Mouse (Mus musculus) cerebellum, adult (tissue): ENCODE measurements at regions not wholly inside any gene's neighbourhood (a gene's known extent, or its start where the extent isn't known, plus 50 kb on each side); places are given as distances from the start of the nearest gene placed in this dataset.

Source experiments
- ATAC-seq: cut with Nextera tagmentation; 2 replicates; pipeline ENCODE4 v1.9.2; 2017; ENCODE audit warnings: mild to moderate bottlenecking, moderate library complexity, mixed read lengths; ENCODE audit not compliant: insufficient number of reproducible peaks, low FRiP score, low TSS enrichment

DNA sequence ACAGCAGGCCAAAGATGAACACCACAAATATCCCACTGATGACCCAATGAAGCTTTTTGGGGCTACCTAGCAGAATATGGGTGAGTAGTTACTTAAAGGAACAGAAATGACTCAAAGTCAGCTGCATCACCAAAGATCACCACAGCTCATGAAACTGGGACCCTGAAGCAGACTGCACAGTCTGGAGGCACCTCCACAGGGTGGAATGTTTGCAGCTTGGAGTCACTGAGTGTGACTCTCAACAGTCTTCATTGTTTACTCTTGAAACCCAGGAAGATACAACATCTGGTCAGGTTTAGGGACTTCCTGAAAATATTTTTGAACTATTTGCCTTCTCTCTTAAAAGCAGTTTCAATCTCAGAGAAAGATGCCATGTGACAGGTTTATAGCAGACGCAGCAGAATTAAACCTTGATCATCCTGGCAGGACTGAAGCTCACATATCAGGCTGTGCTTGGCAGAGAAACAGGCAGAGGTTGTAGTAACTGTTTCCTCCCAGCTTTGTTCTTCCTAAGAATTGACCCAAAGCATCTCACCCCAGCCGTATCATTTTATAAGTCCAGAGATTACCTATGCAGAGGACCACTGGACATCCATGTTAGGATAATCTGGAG is 944.1 kb upstream of the Adgrl4 start:
- ATAC-seq, result no peak

DNA sequence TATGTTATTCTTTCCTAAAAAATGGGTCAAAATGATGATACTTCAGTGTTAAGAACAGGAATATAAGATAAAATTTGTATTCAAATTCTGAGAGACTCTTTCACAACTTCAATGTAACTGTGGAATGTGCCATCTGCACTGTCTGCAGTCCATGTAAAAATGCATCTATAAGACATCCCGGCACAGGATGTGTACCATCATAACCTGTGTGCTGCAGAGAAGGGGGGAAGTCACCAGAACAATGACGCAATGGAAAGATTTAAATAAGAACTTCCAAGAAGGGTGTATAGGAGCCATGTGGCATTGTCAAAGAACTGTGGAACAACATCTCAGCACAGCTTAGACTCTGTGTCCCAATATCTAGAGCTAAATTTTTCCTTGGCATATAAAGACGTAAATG is 906.7 kb upstream of the Adgrl4 start:
- no peak for ATAC-seq

- ATAC-seq, result no peak
Measured at GRCm38 (mm10) chr3:150543118-150543517, 894.6 kb upstream of the Adgrl4 start.

DNA sequence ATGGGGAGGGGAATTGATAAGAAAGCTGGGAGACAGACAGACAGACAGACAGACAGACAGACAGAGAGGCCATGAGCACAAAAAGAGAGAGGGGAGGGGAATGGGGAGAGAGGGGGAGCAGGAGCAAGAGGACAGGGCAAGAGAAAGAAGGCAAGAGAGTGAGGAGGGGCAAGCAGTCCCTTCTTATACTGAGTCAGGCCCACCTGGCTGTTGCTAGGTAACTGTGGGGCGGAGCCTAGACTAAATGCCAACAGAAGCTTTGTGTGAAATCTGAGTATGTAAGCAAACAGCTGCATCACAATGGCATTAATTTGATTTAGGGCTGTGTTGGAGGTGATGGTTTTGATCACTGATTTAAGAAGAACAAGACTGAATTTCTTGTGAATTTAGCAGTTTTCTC is 849.2 kb upstream of the Adgrl4 start:
- ATAC-seq, result no peak

DNA sequence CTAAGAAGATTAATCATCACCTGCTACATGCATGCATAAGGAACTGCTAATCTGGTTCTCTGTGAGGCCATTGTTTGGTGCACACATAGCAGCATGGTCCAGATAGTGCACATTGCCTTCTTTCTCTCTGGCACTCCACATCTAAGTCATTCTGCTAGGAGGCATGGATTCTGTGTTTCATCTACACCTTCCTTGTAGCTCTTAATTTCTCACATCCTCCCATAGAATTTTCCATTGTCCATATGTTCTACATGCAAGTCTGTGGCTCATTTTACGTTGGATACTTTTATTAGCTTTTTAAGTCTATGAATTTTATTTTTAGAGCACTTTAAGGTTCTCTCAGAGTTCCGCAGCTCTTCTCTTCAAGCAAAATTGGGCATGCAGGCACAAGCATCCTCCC is 846.7 kb upstream of the Adgrl4 start:
- ATAC-seq, result no peak

DNA sequence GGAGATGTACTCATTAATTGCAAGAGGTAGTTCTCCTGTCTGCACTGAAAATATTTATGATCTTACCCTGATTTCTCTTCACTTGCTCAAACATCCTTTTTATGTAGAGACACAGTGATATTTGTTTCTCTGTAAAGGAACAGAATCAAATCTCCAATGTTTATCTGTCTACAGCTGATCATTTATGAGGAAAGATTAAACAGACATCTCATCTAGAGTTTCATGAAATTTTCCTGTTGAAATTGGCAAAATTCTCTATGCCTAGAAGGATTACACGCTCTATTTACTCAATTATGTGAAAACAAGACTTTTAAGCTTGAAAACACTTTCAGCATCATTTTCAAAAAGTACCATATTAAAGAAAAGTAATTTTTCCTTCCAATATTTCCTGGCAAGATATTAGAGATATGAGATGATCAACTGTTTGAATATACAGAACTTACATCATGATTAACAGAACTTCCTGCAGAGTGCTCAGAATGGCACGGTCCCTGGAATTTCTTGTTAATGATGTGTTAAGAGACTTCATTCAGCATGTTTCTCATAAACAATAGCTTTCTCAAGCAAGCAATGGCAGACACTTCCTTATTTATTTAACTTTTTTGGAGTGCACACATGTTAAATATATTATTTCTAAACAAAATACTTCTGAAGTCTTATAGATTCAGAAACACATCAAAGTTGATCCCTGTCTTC is 834.1 kb upstream of the Adgrl4 start:
- ATAC-seq, result no peak

DNA sequence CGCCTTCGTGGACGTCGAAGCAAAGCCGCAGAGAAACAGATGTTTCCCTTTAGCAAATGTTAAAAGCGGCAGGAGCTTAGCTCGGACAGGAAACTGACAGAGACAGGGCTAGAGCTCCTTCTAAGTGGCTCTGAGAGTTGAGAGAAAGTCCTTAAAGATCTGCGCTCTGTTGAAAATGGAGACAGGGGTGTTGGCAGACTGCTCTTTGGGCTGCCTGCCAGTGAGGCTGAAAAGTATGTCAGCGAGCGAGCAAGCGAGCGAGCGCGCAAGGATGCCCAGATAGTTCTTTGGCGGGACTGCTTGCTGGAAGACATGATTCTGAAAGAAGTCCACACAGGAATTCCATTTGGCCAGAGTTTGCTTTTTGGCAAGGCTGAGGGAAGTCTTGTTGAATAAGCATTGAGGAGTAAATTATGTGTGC is 827.0 kb upstream of the Adgrl4 start:
- ATAC-seq, result peak; percentile 64

GRCm38 (mm10) chr3:150637544-150637943 is 800.1 kb upstream of the Adgrl4 start:
- ATAC-seq, result no peak

GRCm38 (mm10) chr3:150640004-150640676 is 797.5 kb upstream of the Adgrl4 start:
- ATAC-seq, result no peak

DNA sequence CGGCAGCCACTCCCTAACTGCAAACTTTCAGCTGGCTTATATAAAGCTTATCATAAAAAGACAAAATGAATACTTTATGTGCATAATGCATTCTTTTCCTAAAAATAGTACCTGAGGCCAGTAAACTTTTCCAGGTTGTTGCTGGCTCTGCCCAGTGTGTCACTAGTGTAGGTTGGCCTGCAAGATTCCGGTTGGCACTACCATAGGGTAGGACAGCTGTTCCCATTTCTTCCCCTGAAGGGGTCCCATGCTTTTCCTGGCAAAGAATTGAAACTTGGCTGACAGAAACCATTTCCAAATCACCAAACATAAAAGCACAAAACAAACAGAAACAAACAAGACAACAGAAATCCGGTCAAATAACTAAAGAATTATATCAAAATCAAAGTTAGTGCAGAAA is 789.6 kb upstream of the Adgrl4 start:
- no peak for ATAC-seq

- ATAC-seq, result no peak
Measured at GRCm38 (mm10) chr3:150649783-150650565, 787.7 kb upstream of the Adgrl4 start.

- ATAC-seq, result no peak
Measured at GRCm38 (mm10) chr3:150695751-150696150, 741.9 kb upstream of the Adgrl4 start.

GRCm38 (mm10) chr3:150699990-150700389 is 737.7 kb upstream of the Adgrl4 start:
- ATAC-seq, result no peak
